Mouse (Mus musculus): ENCODE data around the gene Gid8.

DNA sequence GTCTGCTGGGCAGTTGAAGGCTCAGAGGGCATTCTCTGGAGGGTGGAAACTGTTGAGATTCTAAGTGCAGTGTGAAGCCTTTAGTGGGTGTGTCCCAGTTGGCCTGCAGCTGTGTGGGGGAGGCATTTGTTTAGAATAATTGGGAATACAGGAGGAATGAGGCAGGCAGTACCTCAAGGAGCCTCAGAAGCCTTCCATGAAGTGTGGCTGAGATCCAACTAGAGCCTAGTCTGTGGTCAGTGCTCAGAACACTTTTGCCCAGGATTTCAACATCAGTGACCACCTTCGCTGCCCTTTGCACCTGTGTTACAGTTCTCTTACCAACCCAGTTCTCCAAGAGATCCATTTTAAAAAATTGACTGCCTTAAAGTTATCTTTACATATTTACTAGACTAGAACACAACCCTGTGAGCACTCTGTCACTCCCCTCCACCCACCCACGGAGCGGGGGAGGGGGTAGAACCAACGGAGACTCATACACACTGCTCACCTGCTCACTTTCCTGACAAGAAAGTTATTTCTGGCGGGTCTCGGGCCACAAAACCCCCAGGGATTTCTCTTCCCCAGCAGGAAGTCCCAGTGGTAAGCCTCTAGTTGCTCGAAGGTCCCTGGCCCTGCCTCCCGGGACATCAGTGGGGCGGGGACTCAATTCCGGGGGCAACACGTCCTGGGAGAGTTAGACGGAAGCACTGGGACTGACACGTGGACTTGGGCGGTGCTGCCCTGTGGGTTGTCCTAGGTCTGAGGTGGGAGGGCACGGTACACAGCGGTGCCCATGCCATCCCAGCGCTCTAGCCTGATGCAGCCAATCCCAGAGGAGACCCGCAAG, 14.9 kb downstream of the Gid8 start, which contains the start of gene Slc17a9:
- TF ChIP-seq CTCF (conservative IDR thresholded peaks at IDR 0.05; ENCODE audit: insufficient read depth, insufficient read length, low read depth, low read length) (no peak), POLR2A (IDR thresholded peaks at IDR 0.05; ENCODE audit: low read depth, low read length) (no peak)

Data from kidney, adult 2 months (tissue).